Mouse (Mus musculus) embryo, embryonic 11.5 days (tissue): ENCODE measurements around the gene Prr12.
A peak's percentile ranks its signal among the peaks of the same experiment; 100 is the strongest.

Experiments used
- DNase-seq: peaks from one replicate; pipeline ENCODE4 v3.0.0-alpha.2; 2012; ENCODE audit warnings: low read depth, low spot score

Gene Prr12

GRCm38 (mm10) chr7:44999753-45000152 is 52.9 kb downstream of the Prr12 start:
- DNase-seq, result no peak

GRCm38 (mm10) chr7:44998501-44998955 is 54.2 kb downstream of the Prr12 start, which contains the start of gene Bcl2l12:
Gene Bcl2l12 (minus strand): TSS chr7:44998712.
- no peak for DNase-seq

- DNase-seq, result no peak
Observed at GRCm38 (mm10) chr7:44997940-44998428, 54.7 kb downstream of the Prr12 start.

- peak; percentile 94 for DNase-seq
Observed at GRCm38 (mm10) chr7:44997231-44997939, 55.3 kb downstream of the Prr12 start, which contains the start of gene Irf3. Gene Irf3 (plus strand): TSS chr7:44997648.

- DNase-seq, result no peak
Observed at GRCm38 (mm10) chr7:44996672-44997071, 56.0 kb downstream of the Prr12 start.

- DNase-seq, result no peak
Observed at GRCm38 (mm10) chr7:44986879-44987718, 65.6 kb downstream of the Prr12 start.

- peak; percentile 97 for DNase-seq
Observed at GRCm38 (mm10) chr7:44986192-44986878, 66.3 kb downstream of the Prr12 start, which contains the start of gene Prmt1. Gene Prmt1 (minus strand): TSS chr7:44986568.

- peak; percentile 63 for DNase-seq
Observed at GRCm38 (mm10) chr7:44985595-44986191, 67.0 kb downstream of the Prr12 start.

GRCm38 (mm10) chr7:44984833-44985164 is 67.9 kb downstream of the Prr12 start:
- no peak for DNase-seq

- DNase-seq, result no peak
Observed at GRCm38 (mm10) chr7:44983944-44984832, 68.5 kb downstream of the Prr12 start.

GRCm38 (mm10) chr7:44983085-44983484 is 69.6 kb downstream of the Prr12 start:
- peak; percentile 73 for DNase-seq

GRCm38 (mm10) chr7:44981539-44981938 is 71.1 kb downstream of the Prr12 start:
- DNase-seq, result no peak

GRCm38 (mm10) chr7:44978300-44978699 is 74.4 kb downstream of the Prr12 start:
- DNase-seq, result no peak
